Mouse (Mus musculus) intestine, embryonic 16.5 days (tissue): ENCODE results near the gene Wdr19. TPM values are rescaled to one million over a fixed set of nuclear protein-coding genes. Genes with fewer than 3 reads are reported as not detected.

Source experiments
- ATAC-seq: fragments of 200-750 bp; cut with Nextera tagmentation; 2 replicates; pipeline ENCODE4 v1.8.0; 2017; ENCODE audit warnings: moderate TSS enrichment, moderate library complexity
- H3K27ac ChIP-seq: fragments of 300-500 bp; sonication (generic); 2 replicates; pipeline ENCODE4 v1.5.1; 2014; ENCODE audit warnings: mild to moderate bottlenecking, low read length
- H3K27me3 ChIP-seq: fragments of 300-500 bp; sonication (generic); replicated peaks from 2 replicates; pipeline ENCODE4 v1.6.1; 2014; ENCODE audit warnings: low read length, control low read depth, mixed read lengths; ENCODE audit not compliant: control insufficient read depth, insufficient read depth
- H3K36me3 ChIP-seq: fragments of 300-500 bp; sonication (generic); 2 replicates; pipeline ENCODE4 v1.6.1; 2014; ENCODE audit warnings: low read length, control low read depth; ENCODE audit not compliant: control insufficient read depth, insufficient read depth
- H3K4me1 ChIP-seq: fragments of 300-500 bp; sonication (generic); 2 replicates; pipeline ENCODE4 v1.6.1; 2014; ENCODE audit warnings: low read length, control low read depth, mixed read lengths; ENCODE audit not compliant: control insufficient read depth, insufficient read depth
- H3K4me2 ChIP-seq: fragments of 300-500 bp; sonication (generic); 2 replicates; pipeline ENCODE4 v1.6.1; 2014; ENCODE audit warnings: low read depth, low read length, control low read depth
- H3K4me3 ChIP-seq: fragments of 300-500 bp; sonication (generic); 2 replicates; pipeline ENCODE4 v1.5.1; 2014; ENCODE audit warnings: mild to moderate bottlenecking, low read length
- H3K9ac ChIP-seq: fragments of 300-500 bp; sonication (generic); 2 replicates; pipeline ENCODE4 v1.6.1; 2014; ENCODE audit warnings: low read depth, low read length
- H3K9me3 ChIP-seq: fragments of 300-500 bp; sonication (generic); 2 replicates; pipeline ENCODE4 v1.6.1; 2016; ENCODE audit warnings: low read length, control low read depth; ENCODE audit not compliant: control insufficient read depth
- WGBS: fragments of 180-500 bp; shearing (Covaris S2); extraction: QIAGEN DNeasy Blood & Tissue Kit; methylation state at CpG from one replicate; pipeline ENCODE4 v1.1.7; 2014; 5-methylcytosine and 5-hydroxymethylcytosine counted together
- polyA plus RNA-seq: library from polyadenylated mRNA; unstranded; fragments of >200 nt; fragmentation: Nextera tagmentation; extraction: Ambion mirVana; gene quantifications from 2 replicates; pipeline ENCODE4 v1.2.1, GENCODE M21; 2015

Gene Wdr19
- polyA plus RNA-seq, 1 experiment from 2014 or later, result 4.5 TPM

- no peak overlapping the region for H3K4me3 ChIP-seq
- WGBS, result 77% methylated on average over 5 of the region's 5 CpGs
- no peaks in the 10 kb centered on the region for H3K4me1 ChIP-seq
- H3K9me3 ChIP-seq, result no peaks in the 10 kb centered on the region
- no peaks in the 10 kb centered on the region for H3K36me3 ChIP-seq
- no peak overlapping the region for H3K4me2 ChIP-seq
- H3K27ac ChIP-seq, result no peak overlapping the region
- ATAC-seq, result no peak
- H3K27me3 ChIP-seq, result no peaks in the 10 kb centered on the region
- H3K9ac ChIP-seq, result no peak overlapping the region
These were observed 24.6 kb downstream of the Wdr19 start for GRCm38 (mm10) chr5:65224056-65224455.

- no peak overlapping the region for H3K9ac ChIP-seq
- H3K27me3 ChIP-seq, result no peaks in the 10 kb centered on the region
- no peak overlapping the region for H3K4me2 ChIP-seq
- no peaks in the 10 kb centered on the region for H3K36me3 ChIP-seq
- 63% methylated on average over 12 of the region's 12 CpGs for WGBS
- H3K27ac ChIP-seq, result no peak overlapping the region
- H3K4me1 ChIP-seq, result no peaks in the 10 kb centered on the region
- H3K9me3 ChIP-seq, result no peaks in the 10 kb centered on the region
- no peak overlapping the region for H3K4me3 ChIP-seq
- no peak for ATAC-seq
These were observed 31.9 kb downstream of the Wdr19 start for GRCm38 (mm10) chr5:65231289-65232003.

- no peak overlapping the region for H3K4me2 ChIP-seq
- no peak overlapping the region for H3K27ac ChIP-seq
- H3K27me3 ChIP-seq, result no peaks in the 10 kb centered on the region
- 46% methylated on average over 5 of the region's 5 CpGs for WGBS
- ATAC-seq, result no peak
- no peaks in the 10 kb centered on the region for H3K4me1 ChIP-seq
- no peaks in the 10 kb centered on the region for H3K36me3 ChIP-seq
- no peak overlapping the region for H3K4me3 ChIP-seq
- H3K9me3 ChIP-seq, result no peaks in the 10 kb centered on the region
- H3K9ac ChIP-seq, result no peak overlapping the region
These were observed 43.2 kb downstream of the Wdr19 start for GRCm38 (mm10) chr5:65242740-65243139.

GRCm38 (mm10) chr5:65247296-65247695 lies 47.8 kb downstream of the Wdr19 start:
- H3K4me1 ChIP-seq, result no peaks in the 10 kb centered on the region
- no peak overlapping the region for H3K4me3 ChIP-seq
- WGBS, result 84% methylated on average over 3 of the region's 3 CpGs
- no peak for ATAC-seq
- no peak overlapping the region for H3K9ac ChIP-seq
- H3K27me3 ChIP-seq, result no peaks in the 10 kb centered on the region
- H3K9me3 ChIP-seq, result no peaks in the 10 kb centered on the region
- H3K36me3 ChIP-seq, result no peaks in the 10 kb centered on the region
- H3K4me2 ChIP-seq, result no peak overlapping the region
- no peak overlapping the region for H3K27ac ChIP-seq

GRCm38 (mm10) chr5:65250185-65250855 lies 50.8 kb downstream of the Wdr19 start:
- no peak for ATAC-seq
- Histone ChIP-seq H3K9ac (no peak overlapping the region), H3K27ac (no peak overlapping the region), H3K9me3 (no peaks in the 10 kb centered on the region), H3K4me1 (no peaks in the 10 kb centered on the region), H3K27me3 (no peaks in the 10 kb centered on the region), H3K36me3 (no peaks in the 10 kb centered on the region), H3K4me2 (no peak overlapping the region), H3K4me3 (no peak overlapping the region)
- 68% methylated on average over 7 of the region's 7 CpGs for WGBS

GRCm38 (mm10) chr5:65257910-65258505 lies 58.5 kb downstream of the Wdr19 start:
- ATAC-seq, result no peak
- WGBS, result 91% methylated on average over 14 of the region's 14 CpGs

GRCm38 (mm10) chr5:65273966-65274365 lies 74.5 kb downstream of the Wdr19 start:
- no peaks in the 10 kb centered on the region for H3K4me1 ChIP-seq

More at GRCm38 (mm10) chr5:65257910-65258505, 58.5 kb downstream of the Wdr19 start:
- H3K4me2 ChIP-seq, result no peak overlapping the region
- no peaks in the 10 kb centered on the region for H3K9me3 ChIP-seq
- no peak overlapping the region for H3K4me3 ChIP-seq
- no peak overlapping the region for H3K27ac ChIP-seq
- H3K27me3 ChIP-seq, result no peaks in the 10 kb centered on the region
- H3K36me3 ChIP-seq, result 0 out of 2 replicates have a peak, but pooled peaks cover 2% of the 10 kb centered on the region
- H3K4me1 ChIP-seq, result no peaks in the 10 kb centered on the region
- no peak overlapping the region for H3K9ac ChIP-seq

GRCm38 (mm10) chr5:65279133-65279651 lies 79.7 kb downstream of the Wdr19 start:
- Histone ChIP-seq H3K4me1 (no peaks in the 10 kb centered on the region), H3K27me3 (no peaks in the 10 kb centered on the region), H3K4me3 (no peak overlapping the region), H3K9ac (no peak overlapping the region), H3K4me2 (no peak overlapping the region), H3K27ac (no peak overlapping the region), H3K36me3 (peaks cover 15% of the 10 kb centered on the region), H3K9me3 (no peaks in the 10 kb centered on the region)
- WGBS, result 93% methylated on average over 6 of the region's 6 CpGs
- ATAC-seq, result no peak

More at GRCm38 (mm10) chr5:65273966-65274365, 74.5 kb downstream of the Wdr19 start:
- H3K36me3 ChIP-seq, result peaks cover 12% of the 10 kb centered on the region; the same call in 1 of the 2 replicates
- H3K9me3 ChIP-seq, result no peaks in the 10 kb centered on the region
- H3K27ac ChIP-seq, result no peak overlapping the region
- H3K4me3 ChIP-seq, result no peak overlapping the region
- ATAC-seq, result no peak
- H3K27me3 ChIP-seq, result no peaks in the 10 kb centered on the region
- WGBS, result 78% methylated on average over 3 of the region's 3 CpGs
- no peak overlapping the region for H3K4me2 ChIP-seq
- no peak overlapping the region for H3K9ac ChIP-seq

GRCm38 (mm10) chr5:65281216-65281615 lies 81.7 kb downstream of the Wdr19 start:
- no peak for ATAC-seq
- H3K4me2 ChIP-seq, result no peak overlapping the region
- 92% methylated on average over 3 of the region's 3 CpGs for WGBS
- H3K4me1 ChIP-seq, result no peaks in the 10 kb centered on the region
- H3K4me3 ChIP-seq, result no peak overlapping the region
- no peaks in the 10 kb centered on the region for H3K27me3 ChIP-seq
- H3K36me3 ChIP-seq, result peaks cover 21% of the 10 kb centered on the region
- no peak overlapping the region for H3K27ac ChIP-seq
- no peaks in the 10 kb centered on the region for H3K9me3 ChIP-seq
- no peak overlapping the region for H3K9ac ChIP-seq
